Mouse (Mus musculus): ENCODE data around the gene Tet3. TPM values are rescaled to one million over a fixed set of nuclear protein-coding genes. Genes with fewer than 3 reads are reported as not detected.

The Tet3 gene
- polyA plus RNA-seq, 1 experiment from 2014 or later, result 47.1 TPM

GRCm38 (mm10) chr6:83456984-83457810 is 1.7 kb downstream of the Tet3 start:
- 8% methylated on average over 27 of the region's 33 CpGs for WGBS
- Histone ChIP-seq H3K36me3 (ENCODE audit: control insufficient read depth, insufficient read depth, low read length) (peaks cover 2% of the 10 kb centered on the region; the same call in 1 of the 2 replicates), H3K27me3 (ENCODE audit: control insufficient read depth, insufficient read depth, low read depth, low read length) (no peaks in the 10 kb centered on the region), H3K4me3 (ENCODE audit: low read length) (peak overlapping the region; percentile 85), H3K4me2 (ENCODE audit: low read depth, low read length) (peak overlapping the region; percentile 94), H3K9me3 (ENCODE audit: control insufficient read depth, low read length) (no peaks in the 10 kb centered on the region), H3K9ac (ENCODE audit: low read length) (peak overlapping the region; percentile 91), H3K27ac (ENCODE audit: low read length) (peak overlapping the region; percentile 98), H3K4me1 (replicated peaks; ENCODE audit: control insufficient read depth, insufficient read depth, low read length) (peaks cover 52% of the 10 kb centered on the region)
- peak; percentile 67 for ATAC-seq (ENCODE audit: low read depth)

GRCm38 (mm10) chr6:83456131-83456983 is 2.5 kb downstream of the Tet3 start:
- peaks cover 60% of the 10 kb centered on the region for H3K4me1 ChIP-seq (replicated peaks; ENCODE audit: control insufficient read depth, insufficient read depth, low read length)

GRCm38 (mm10) chr6:83455328-83456130 is 3.4 kb downstream of the Tet3 start:
- Histone ChIP-seq H3K4me2 (ENCODE audit: low read depth, low read length) (peak overlapping the region; percentile 94), H3K27ac (ENCODE audit: low read length) (peak overlapping the region; percentile 98), H3K4me1 (replicated peaks; ENCODE audit: control insufficient read depth, insufficient read depth, low read length) (peaks cover 69% of the 10 kb centered on the region), H3K36me3 (ENCODE audit: control insufficient read depth, insufficient read depth, low read length) (peaks cover 2% of the 10 kb centered on the region; the same call in 1 of the 2 replicates), H3K4me3 (ENCODE audit: low read length) (peak overlapping the region; percentile 85), H3K27me3 (ENCODE audit: control insufficient read depth, insufficient read depth, low read depth, low read length) (no peaks in the 10 kb centered on the region), H3K9me3 (ENCODE audit: control insufficient read depth, low read length) (no peaks in the 10 kb centered on the region), H3K9ac (ENCODE audit: low read length) (peak overlapping the region; percentile 91)
- WGBS, result 1% methylated on average over 28 of the region's 41 CpGs
- ATAC-seq (ENCODE audit: low read depth), result peak; percentile 34

More at GRCm38 (mm10) chr6:83456131-83456983, 2.5 kb downstream of the Tet3 start:
- Histone ChIP-seq H3K9ac (ENCODE audit: low read length) (peak overlapping the region; percentile 91), H3K36me3 (ENCODE audit: control insufficient read depth, insufficient read depth, low read length) (peaks cover 2% of the 10 kb centered on the region; the same call in 1 of the 2 replicates), H3K27ac (ENCODE audit: low read length) (peak overlapping the region; percentile 98), H3K4me3 (ENCODE audit: low read length) (peak overlapping the region; percentile 85), H3K9me3 (ENCODE audit: control insufficient read depth, low read length) (no peaks in the 10 kb centered on the region), H3K27me3 (ENCODE audit: control insufficient read depth, insufficient read depth, low read depth, low read length) (no peaks in the 10 kb centered on the region), H3K4me2 (ENCODE audit: low read depth, low read length) (peak overlapping the region; percentile 94)
- WGBS, result 0% methylated on average over 43 of the region's 105 CpGs
- peak; percentile 83 for ATAC-seq (ENCODE audit: low read depth)

GRCm38 (mm10) chr6:83453706-83454105 is 5.2 kb downstream of the Tet3 start:
- peak overlapping the region; percentile 28; the same call in 1 of the 2 replicates for H3K27ac ChIP-seq (ENCODE audit: low read length)
- peaks cover 70% of the 10 kb centered on the region for H3K4me1 ChIP-seq (replicated peaks; ENCODE audit: control insufficient read depth, insufficient read depth, low read length)
- WGBS, result 27% methylated on average over 11 of the region's 11 CpGs
- H3K27me3 ChIP-seq (ENCODE audit: control insufficient read depth, insufficient read depth, low read depth, low read length), result no peaks in the 10 kb centered on the region
- H3K36me3 ChIP-seq (ENCODE audit: control insufficient read depth, insufficient read depth, low read length), result peaks cover 2% of the 10 kb centered on the region; the same call in 1 of the 2 replicates
- peak overlapping the region; percentile 85 for H3K4me3 ChIP-seq (ENCODE audit: low read length)
- no peaks in the 10 kb centered on the region for H3K9me3 ChIP-seq (ENCODE audit: control insufficient read depth, low read length)
- ATAC-seq (ENCODE audit: low read depth), result no peak
- H3K4me2 ChIP-seq (ENCODE audit: low read depth, low read length), result peak overlapping the region; percentile 94
- peak overlapping the region; percentile 46 for H3K9ac ChIP-seq (ENCODE audit: low read length)

- no peak overlapping the region for H3K27ac ChIP-seq (ENCODE audit: low read length)
- no peak overlapping the region for H3K4me3 ChIP-seq (ENCODE audit: low read length)
- peaks cover 67% of the 10 kb centered on the region for H3K4me1 ChIP-seq (replicated peaks; ENCODE audit: control insufficient read depth, insufficient read depth, low read length)
- H3K27me3 ChIP-seq (ENCODE audit: control insufficient read depth, insufficient read depth, low read depth, low read length), result no peaks in the 10 kb centered on the region
- 43% methylated on average over 9 of the region's 9 CpGs for WGBS
- peak overlapping the region; percentile 21; the same call in 1 of the 2 replicates for H3K9ac ChIP-seq (ENCODE audit: low read length)
- peaks cover 11% of the 10 kb centered on the region for H3K36me3 ChIP-seq (ENCODE audit: control insufficient read depth, insufficient read depth, low read length)
- H3K9me3 ChIP-seq (ENCODE audit: control insufficient read depth, low read length), result no peaks in the 10 kb centered on the region
- no peak for ATAC-seq (ENCODE audit: low read depth)
- H3K4me2 ChIP-seq (ENCODE audit: low read depth, low read length), result no peak overlapping the region
Observed at GRCm38 (mm10) chr6:83450451-83451303, 8.2 kb downstream of the Tet3 start.

GRCm38 (mm10) chr6:83449440-83449839 is 9.4 kb downstream of the Tet3 start:
- WGBS, result 23% methylated on average over 3 of the region's 3 CpGs
- H3K4me1 ChIP-seq (replicated peaks; ENCODE audit: control insufficient read depth, insufficient read depth, low read length), result peaks cover 62% of the 10 kb centered on the region
- H3K36me3 ChIP-seq (ENCODE audit: control insufficient read depth, insufficient read depth, low read length), result peaks cover 16% of the 10 kb centered on the region
- no peaks in the 10 kb centered on the region for H3K27me3 ChIP-seq (ENCODE audit: control insufficient read depth, insufficient read depth, low read depth, low read length)
- no peak overlapping the region for H3K4me3 ChIP-seq (ENCODE audit: low read length)
- ATAC-seq (ENCODE audit: low read depth), result no peak
- H3K9me3 ChIP-seq (ENCODE audit: control insufficient read depth, low read length), result no peaks in the 10 kb centered on the region
- H3K9ac ChIP-seq (ENCODE audit: low read length), result no peak overlapping the region
- H3K27ac ChIP-seq (ENCODE audit: low read length), result no peak overlapping the region
- no peak overlapping the region for H3K4me2 ChIP-seq (ENCODE audit: low read depth, low read length)

GRCm38 (mm10) chr6:83448911-83449310 is 10.0 kb downstream of the Tet3 start:
- Histone ChIP-seq H3K9me3 (ENCODE audit: control insufficient read depth, low read length) (no peaks in the 10 kb centered on the region), H3K27ac (ENCODE audit: low read length) (no peak overlapping the region), H3K4me1 (replicated peaks; ENCODE audit: control insufficient read depth, insufficient read depth, low read length) (peaks cover 62% of the 10 kb centered on the region), H3K4me2 (ENCODE audit: low read depth, low read length) (no peak overlapping the region), H3K4me3 (ENCODE audit: low read length) (no peak overlapping the region), H3K9ac (ENCODE audit: low read length) (no peak overlapping the region), H3K36me3 (ENCODE audit: control insufficient read depth, insufficient read depth, low read length) (peaks cover 16% of the 10 kb centered on the region), H3K27me3 (ENCODE audit: control insufficient read depth, insufficient read depth, low read depth, low read length) (no peaks in the 10 kb centered on the region)
- WGBS, result 56% methylated on average over 4 of the region's 4 CpGs
- no peak for ATAC-seq (ENCODE audit: low read depth)

- ATAC-seq (ENCODE audit: low read depth), result no peak
- no peak overlapping the region for H3K9ac ChIP-seq (ENCODE audit: low read length)
Observed at GRCm38 (mm10) chr6:83447031-83447430, 11.9 kb downstream of the Tet3 start.

More at GRCm38 (mm10) chr6:83447031-83447430, 11.9 kb downstream of the Tet3 start:
- H3K27me3 ChIP-seq (ENCODE audit: control insufficient read depth, insufficient read depth, low read depth, low read length), result no peaks in the 10 kb centered on the region
- no peak overlapping the region for H3K4me3 ChIP-seq (ENCODE audit: low read length)
- peaks cover 14% of the 10 kb centered on the region; the same call in 1 of the 2 replicates for H3K36me3 ChIP-seq (ENCODE audit: control insufficient read depth, insufficient read depth, low read length)
- H3K9me3 ChIP-seq (ENCODE audit: control insufficient read depth, low read length), result no peaks in the 10 kb centered on the region
- no peak overlapping the region for H3K4me2 ChIP-seq (ENCODE audit: low read depth, low read length)
- no peak overlapping the region for H3K27ac ChIP-seq (ENCODE audit: low read length)
- H3K4me1 ChIP-seq (replicated peaks; ENCODE audit: control insufficient read depth, insufficient read depth, low read length), result peaks cover 64% of the 10 kb centered on the region
- WGBS, result 72% methylated on average over 7 of the region's 7 CpGs
